Mouse (Mus musculus): ENCODE measurements around the gene Gm3854.

The Gm3854 gene

DNA sequence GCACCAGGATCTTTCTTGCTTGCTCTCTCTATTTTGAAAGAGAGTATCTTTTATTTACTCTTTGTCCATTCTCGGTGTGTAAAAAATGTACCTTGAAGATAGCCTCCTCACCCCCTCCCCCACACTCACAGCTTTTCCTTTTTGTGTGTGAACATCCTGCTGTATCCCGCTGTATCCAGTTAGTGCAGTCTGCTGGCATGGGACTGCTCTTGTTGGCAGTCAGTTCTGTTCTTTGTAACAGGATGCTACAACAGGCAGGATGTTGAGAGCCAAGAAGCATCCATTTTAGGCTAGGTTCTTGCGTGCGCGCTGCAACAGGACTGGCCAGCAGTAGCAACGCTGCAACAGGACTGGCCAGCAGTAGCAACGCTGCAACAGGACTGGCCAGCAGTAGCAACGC is 43.4 kb downstream of the Gm3854 start:
- no peak for DNase-seq (ENCODE audit: low spot score in 2 of 2)

- no peak for DNase-seq (ENCODE audit: low spot score in 2 of 2)
These were observed 45.4 kb downstream of the Gm3854 start for GRCm38 (mm10) chr7:6388971-6389370.

DNA sequence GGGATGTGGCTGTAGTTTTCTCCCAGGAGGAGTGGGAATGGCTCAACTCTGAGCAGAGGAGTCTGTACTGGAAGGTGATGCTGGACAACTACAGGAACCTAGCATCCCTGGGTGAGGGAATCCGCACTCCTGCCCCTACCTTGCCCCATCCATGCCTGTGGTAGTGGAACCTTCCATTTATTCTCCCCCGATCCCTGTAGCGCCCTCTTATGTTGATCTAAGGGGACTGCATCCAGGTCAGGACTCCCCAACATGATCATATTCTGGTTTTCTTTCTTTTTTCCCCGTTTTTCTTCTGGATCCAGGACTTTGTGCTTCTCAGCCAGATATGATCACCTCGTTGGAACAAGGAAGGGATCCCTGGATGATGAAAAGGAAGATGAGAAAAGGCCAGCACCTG is 45.9 kb downstream of the Gm3854 start:
- no peak for DNase-seq (ENCODE audit: low spot score in 2 of 2)

GRCm38 (mm10) chr7:6397996-6398975 is 54.7 kb downstream of the Gm3854 start, which contains the start of gene Smim17:
Gene Smim17, plus strand, starts transcription at chr7:6398715.
- DNase-seq (ENCODE audit: low spot score in 2 of 2), result peak; percentile 8 to 56
